Mouse (Mus musculus) leukemia stem cell, adult 10-12 weeks (primary cell): ENCODE data around the gene Ppil1. TPM values are rescaled to one million over a fixed set of nuclear protein-coding genes. Genes with fewer than 3 reads are reported as not detected.

Experiments
- polyA plus RNA-seq: library from polyadenylated mRNA; stranded (reverse); fragments of >175 nt; gene quantifications from 2 replicates; pipeline ENCODE4 v1.2.3, GENCODE M21; 2012; ENCODE audit warnings: low replicate concordance

The Ppil1 gene
- polyA plus RNA-seq = 5.6 and 43.1 TPM in 2 replicates

DNA sequence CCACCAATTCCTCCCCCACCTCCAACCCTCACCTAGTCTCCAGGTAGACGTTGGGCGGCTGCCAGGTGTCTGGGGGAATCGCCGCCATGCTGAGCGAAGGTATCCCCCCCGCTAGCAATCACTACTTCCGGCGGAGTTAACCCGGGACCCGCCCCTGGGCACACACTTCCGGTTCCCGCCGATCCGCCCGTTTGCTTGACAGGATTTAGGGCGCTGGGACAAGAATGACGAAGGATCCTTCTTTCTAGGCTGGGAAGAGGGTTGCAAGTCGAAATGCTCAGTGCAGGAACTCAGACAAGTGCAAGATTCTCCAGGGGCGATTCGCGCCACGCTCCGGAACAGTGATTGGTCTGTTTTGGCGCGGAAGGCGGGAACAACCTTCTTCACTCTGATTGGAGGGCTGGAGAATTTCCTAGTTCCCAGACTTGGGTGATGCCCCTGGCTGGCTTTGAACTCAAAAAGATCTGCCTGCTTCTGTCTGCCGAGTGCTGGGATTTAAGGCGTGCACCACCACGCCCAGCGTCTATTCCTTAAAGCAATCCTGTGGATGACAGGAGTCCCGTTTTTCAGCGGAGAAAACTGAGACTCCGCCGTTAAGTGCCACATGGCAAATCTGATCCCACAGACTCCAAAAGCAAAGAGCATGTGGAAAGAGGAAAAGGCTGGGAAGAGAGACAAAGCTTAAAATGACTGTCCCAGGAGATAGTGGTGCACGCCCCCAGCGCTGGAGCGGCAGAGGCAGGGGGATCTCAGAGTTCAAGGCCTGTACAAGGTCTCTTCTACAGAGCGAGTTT, at the start of gene Ppil1:
Gene Ppil1 (minus strand): TSS at position 347 of the 794 bp plus-strand sequence.

DNA sequence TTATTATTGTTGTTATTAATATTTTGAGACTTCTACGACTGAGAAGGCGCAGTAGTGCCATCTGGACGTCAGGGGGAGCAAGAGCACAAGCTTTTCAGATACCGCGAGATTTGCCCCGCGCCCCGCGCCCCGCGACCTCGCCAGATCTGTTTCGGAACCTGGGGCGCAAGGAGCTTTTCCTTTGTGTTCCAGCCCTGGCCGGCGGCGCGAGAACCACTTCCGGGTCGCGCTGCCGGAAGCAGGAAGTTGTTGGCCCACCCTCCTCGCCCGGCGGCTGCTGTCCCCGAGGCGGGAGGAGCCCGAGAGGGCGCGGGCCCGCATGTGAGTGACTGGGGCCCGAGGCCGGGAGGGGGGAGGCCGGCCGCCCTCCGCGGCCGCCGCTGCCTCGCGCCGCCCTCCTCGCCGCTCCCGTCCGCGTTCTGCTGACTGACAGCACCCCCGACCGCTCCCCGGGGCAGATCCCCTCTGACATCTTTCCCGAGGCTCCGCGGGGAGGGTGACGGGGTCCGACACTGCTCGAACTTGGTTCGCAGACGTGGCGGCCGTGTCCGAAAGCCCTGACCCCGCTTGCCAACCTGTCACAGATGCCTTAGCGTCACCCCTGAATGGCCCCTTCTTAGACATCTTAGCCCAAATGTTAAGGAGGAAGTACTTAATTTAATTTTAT, 4.8 kb upstream of the Ppil1 start, which contains the start of gene BC004004:
Gene BC004004 (plus strand): TSS at position 107 of the 667 bp plus-strand sequence.

DNA sequence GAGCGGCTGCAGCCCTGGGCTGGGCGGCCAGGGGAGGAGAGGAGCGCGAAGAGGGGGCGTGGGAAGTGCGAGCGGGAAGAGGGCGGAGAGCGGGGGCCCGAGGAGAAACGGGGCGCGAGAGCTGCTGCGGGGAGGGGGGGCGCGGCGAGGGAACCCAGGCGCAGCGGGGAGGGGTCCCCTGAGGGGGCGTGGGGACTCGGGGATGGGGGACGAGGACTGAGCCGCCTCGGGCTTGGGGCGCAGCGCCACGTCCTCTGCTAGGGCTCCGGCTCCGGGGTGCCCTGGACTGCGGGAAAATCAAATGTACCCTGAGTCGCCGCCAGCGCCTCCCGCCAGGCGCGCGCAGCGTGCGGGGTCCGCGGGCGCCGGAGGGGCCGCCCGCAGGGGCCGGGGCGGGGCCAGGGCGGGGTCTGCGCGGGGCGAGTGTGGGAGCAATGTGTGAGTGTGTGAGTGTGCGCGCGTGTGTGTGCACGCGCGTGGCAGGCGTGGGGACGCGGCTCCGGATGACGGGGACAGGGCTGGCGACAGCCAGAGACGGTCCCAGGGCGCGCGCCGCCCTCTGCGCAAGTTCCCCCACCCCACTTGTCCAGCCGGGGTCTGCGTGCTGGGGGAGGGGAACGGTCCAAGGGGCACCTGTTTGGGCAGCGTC, 26.1 kb downstream of the Ppil1 start, which contains the start of gene Cpne5:
Gene Cpne5 (minus strand): TSS at position 396 of the 649 bp plus-strand sequence.

Other genes with a start within 250 kb of the Ppil1 start
- gene Srsf3, start 231.6 kb downstream of the Ppil1 start, polyA plus RNA-seq = 16.8 and 279 TPM in 2 replicates
- gene Cdkn1a, start 173.2 kb downstream of the Ppil1 start, polyA plus RNA-seq = 35.1 and 66.5 TPM in 2 replicates
- 0.69 and 1.7 TPM in 2 replicates for gene Rab44, start 150.0 kb downstream of the Ppil1 start, polyA plus RNA-seq
- 9.3 and 47.2 TPM in 2 replicates for gene Cpne5, start 26.0 kb downstream of the Ppil1 start, polyA plus RNA-seq
- gene BC004004, start 4.6 kb upstream of the Ppil1 start, polyA plus RNA-seq = 4.5 and 24.0 TPM in 2 replicates
- 3.5 and 6.1 TPM in 2 replicates for gene Pi16, start 53.5 kb upstream of the Ppil1 start, polyA plus RNA-seq
- gene Mtch1, start 83.7 kb upstream of the Ppil1 start, polyA plus RNA-seq = 102 and 122 TPM in 2 replicates
- 25.8 and 27.3 TPM in 2 replicates for gene Fgd2, start 96.7 kb upstream of the Ppil1 start, polyA plus RNA-seq
- 133 and 195 TPM in 2 replicates for gene Pim1, start 226.6 kb upstream of the Ppil1 start, polyA plus RNA-seq